Mouse (Mus musculus) bone marrow macrophage, adult 2 months (primary cell): ENCODE measurements around the gene Vopp1.

Experiments used
- CTCF ChIP-seq: IDR thresholded peaks from 2 replicates; pipeline ENCODE4 v1.5.1; 2012; ENCODE audit warnings: low read depth, mild to moderate bottlenecking, low read length, moderate library complexity
- POLR2A ChIP-seq: IDR thresholded peaks from 2 replicates; pipeline ENCODE4 v1.6.1; 2012; ENCODE audit warnings: mild to moderate bottlenecking, low read depth, low read length, borderline replicate concordance

DNA sequence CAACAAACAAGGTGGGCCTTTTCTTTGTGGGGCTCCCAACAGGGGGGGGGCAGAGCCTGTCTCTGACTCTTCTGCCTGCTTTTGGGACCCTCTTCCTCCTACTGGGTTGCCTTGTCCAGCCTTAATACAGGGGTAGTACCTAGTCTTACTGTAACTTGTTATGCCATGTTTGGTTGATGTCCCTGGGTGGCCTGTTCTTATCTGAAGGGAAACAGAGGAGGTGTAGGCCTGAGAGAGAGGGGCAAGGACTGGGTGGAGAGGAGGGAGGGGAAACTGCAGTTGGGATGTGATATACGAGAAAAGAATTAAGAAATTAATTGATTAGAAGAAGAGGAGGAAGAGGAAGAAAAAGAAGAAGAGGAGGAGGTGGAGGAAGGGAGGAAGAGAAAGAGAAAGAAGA is 58.7 kb downstream of the Vopp1 start:
- TF ChIP-seq POLR2A: no peak
- no peak for TF ChIP-seq CTCF
